Mouse (Mus musculus) liver, embryonic 14.5 days (tissue): ENCODE results near the gene Msi2. TPM values are rescaled to one million over a fixed set of nuclear protein-coding genes. Genes with fewer than 3 reads are reported as not detected.

ENCODE experiments used
- ATAC-seq: fragments of 200-750 bp; cut with Nextera tagmentation; 2 replicates; pipeline ENCODE4 v1.8.0; 2017; ENCODE audit warnings: moderate number of reproducible peaks, mild to moderate bottlenecking, moderate library complexity; ENCODE audit not compliant: insufficient read depth
- DNase-seq, 3 experiments: peaks; one replicate each; pipeline ENCODE4 v3.0.0-alpha.2; 2012 to 2013; ENCODE audit warnings: low read depth in 3 of 3, low spot score in 3 of 3
- H3K27ac ChIP-seq: fragments of 300-500 bp; sonication (generic); 2 replicates; pipeline ENCODE4 v1.5.1; 2014; ENCODE audit warnings: moderate library complexity, mild to moderate bottlenecking, control low read depth, inconsistent platforms
- H3K27me3 ChIP-seq: fragments of 300-500 bp; sonication (generic); 2 replicates; pipeline ENCODE4 v1.6.1; 2014; ENCODE audit warnings: mild to moderate bottlenecking, low read length, moderate library complexity; ENCODE audit not compliant: control insufficient read depth, insufficient read depth
- H3K36me3 ChIP-seq: fragments of 300-500 bp; sonication (generic); replicated peaks from 2 replicates; pipeline ENCODE4 v1.6.1; 2014; ENCODE audit warnings: low read depth; ENCODE audit not compliant: control insufficient read depth, insufficient read depth
- H3K4me1 ChIP-seq, 2 experiments: fragments of 200-500 bp in 1 of 2; fragments of 300-500 bp in 1 of 2; sonication (generic) in 1 of 2; replicated peaks; 2 replicates each; pipeline ENCODE4 v1.6.1; 2012 to 2014; ENCODE audit warnings: antibody characterized with exemption in 1 of 2, inconsistent platforms in 1 of 2, low read length in 1 of 2; ENCODE audit not compliant: control insufficient read depth in 2 of 2, insufficient read depth in 2 of 2
- H3K4me2 ChIP-seq: fragments of 300-500 bp; sonication (generic); 2 replicates; pipeline ENCODE4 v1.6.1; 2014; ENCODE audit warnings: low read depth, mild to moderate bottlenecking, control low read depth, moderate library complexity
- H3K4me3 ChIP-seq, 2 experiments: fragments of 200-500 bp in 1 of 2; fragments of 300-500 bp in 1 of 2; sonication (generic) in 1 of 2; 2 replicates each; pipeline ENCODE4 v1.5.1; 2012 to 2014; ENCODE audit warnings: low read depth in 2 of 2, low read length in 2 of 2, mild to moderate bottlenecking in 2 of 2, control low read depth in 1 of 2, inconsistent platforms in 1 of 2, moderate library complexity in 1 of 2; ENCODE audit not compliant: insufficient read depth in 1 of 2
- H3K9ac ChIP-seq: fragments of 300-500 bp; sonication (generic); replicated peaks from 2 replicates; pipeline ENCODE4 v1.6.1; 2014; ENCODE audit warnings: mild to moderate bottlenecking, control low read depth, moderate library complexity
- H3K9me3 ChIP-seq: fragments of 300-500 bp; sonication (generic); 2 replicates; pipeline ENCODE4 v1.6.1; 2016; ENCODE audit warnings: low read length, mixed read lengths; ENCODE audit not compliant: control insufficient read depth
- CTCF ChIP-seq: IDR thresholded peaks from 2 replicates; pipeline ENCODE4 v1.5.1; 2016; ENCODE audit warnings: antibody characterized with exemption, low read depth, control low read depth
- EP300 ChIP-seq: IDR thresholded peaks from 2 replicates; pipeline ENCODE4 v1.6.1; 2016; ENCODE audit warnings: antibody characterized with exemption, low read depth
- WGBS: fragments of 180-500 bp; shearing (Covaris S2); extraction: QIAGEN DNeasy Blood & Tissue Kit; methylation state at CpG from one replicate; pipeline ENCODE4 v1.1.7; 2014; ENCODE audit not compliant: insufficient replicate concordance; 5-methylcytosine and 5-hydroxymethylcytosine counted together
- polyA plus RNA-seq, 2 experiments: library from polyadenylated mRNA; depleted of rRNA in 1 of 2; stranded (reverse) in 1 of 2; unstranded in 1 of 2; fragments of >200 nt; fragmentation: Nextera tagmentation in 1 of 2; extraction: Ambion mirVana in 1 of 2; gene quantifications; 2 replicates each; pipeline versions ENCODE4 v1.2.1 to v1.2.3; 2012 to 2014

Msi2 gene
- polyA plus RNA-seq, 2 experiments: 2.1 to 6.2 TPM

GRCm38 (mm10) chr11:88365914-88366540 is 352.3 kb downstream of the Msi2 start:
- 73% methylated on average over 2 of the region's 2 CpGs for WGBS
- no peak overlapping the region for H3K9ac ChIP-seq
- ATAC-seq (no peak), DNase-seq (no peak)
- no peaks in the 10 kb centered on the region for H3K9me3 ChIP-seq
- H3K36me3 ChIP-seq: no peaks in the 10 kb centered on the region
- peaks cover 7 to 18% of the 10 kb centered on the region in 2 experiments for H3K4me1 ChIP-seq
- no peak overlapping the region for H3K4me3 ChIP-seq
- no peak overlapping the region for H3K27ac ChIP-seq
- no peaks in the 10 kb centered on the region for H3K27me3 ChIP-seq
- TF ChIP-seq CTCF: no peak
- TF ChIP-seq EP300: no peak
- H3K4me2 ChIP-seq: no peak overlapping the region

- Histone ChIP-seq H3K27ac (no peak overlapping the region), H3K27me3 (no peaks in the 10 kb centered on the region), H3K4me1 (peaks cover 7 to 25% of the 10 kb centered on the region in 2 experiments), H3K4me2 (no peak overlapping the region), H3K4me3 (no peak overlapping the region), H3K9me3 (no peaks in the 10 kb centered on the region), H3K36me3 (no peaks in the 10 kb centered on the region), H3K9ac (no peak overlapping the region)
- no peak for ATAC-seq
- 66% methylated on average over 3 of the region's 3 CpGs for WGBS
- DNase-seq: no peak
- TF ChIP-seq CTCF (no peak), EP300 (no peak)
These were observed 354.1 kb downstream of the Msi2 start for GRCm38 (mm10) chr11:88364231-88364630.

- H3K4me1 ChIP-seq: peaks cover 7 to 30% of the 10 kb centered on the region in 2 experiments
- TF ChIP-seq EP300 (no peak), CTCF (no peak)
- H3K36me3 ChIP-seq: no peaks in the 10 kb centered on the region
- H3K4me3 ChIP-seq: no peak overlapping the region
- H3K27me3 ChIP-seq: no peaks in the 10 kb centered on the region
- no peak overlapping the region for H3K9ac ChIP-seq
- no peaks in the 10 kb centered on the region for H3K9me3 ChIP-seq
- no peak overlapping the region for H3K27ac ChIP-seq
- H3K4me2 ChIP-seq: no peak overlapping the region
- ATAC-seq (no peak), DNase-seq (no peak)
- WGBS: 73% methylated on average over 14 of the region's 14 CpGs
These were observed 354.8 kb downstream of the Msi2 start for GRCm38 (mm10) chr11:88363481-88363880.

- TF ChIP-seq EP300: no peak
- no peak for TF ChIP-seq CTCF
- ATAC-seq: no peak
- Histone ChIP-seq H3K27me3 (no peaks in the 10 kb centered on the region), H3K4me3 (no peak overlapping the region), H3K27ac (no peak overlapping the region), H3K4me2 (no peak overlapping the region), H3K4me1 (peaks cover 5 to 28% of the 10 kb centered on the region in 2 experiments; a peak in 3 of 4 replicates), H3K9ac (no peak overlapping the region), H3K9me3 (no peaks in the 10 kb centered on the region), H3K36me3 (no peaks in the 10 kb centered on the region)
- no peak for DNase-seq
- 48% methylated on average over 7 of the region's 7 CpGs for WGBS
These were observed 358.6 kb downstream of the Msi2 start for GRCm38 (mm10) chr11:88359736-88360135.

GRCm38 (mm10) chr11:88357325-88357724 is 361.0 kb downstream of the Msi2 start:
- no peaks in the 10 kb centered on the region for H3K27me3 ChIP-seq
- H3K4me1 ChIP-seq: peaks cover 5 to 29% of the 10 kb centered on the region in 2 experiments; a peak in 3 of 4 replicates
- no peaks in the 10 kb centered on the region for H3K36me3 ChIP-seq
- no peak overlapping the region for H3K4me3 ChIP-seq
- no peak overlapping the region for H3K27ac ChIP-seq
- ATAC-seq (peak; percentile 57; the same call in 1 of the 2 replicates), DNase-seq (no peak)
- H3K9me3 ChIP-seq: no peaks in the 10 kb centered on the region
- no peak for TF ChIP-seq CTCF
- TF ChIP-seq EP300: no peak
- H3K9ac ChIP-seq: no peak overlapping the region
- H3K4me2 ChIP-seq: no peak overlapping the region
- 52% methylated on average over 9 of the region's 9 CpGs for WGBS
